Mouse (Mus musculus) ovary, adult 18-20 months (tissue): ENCODE data around the gene Mtrr.

Experiments
- DNase-seq: peaks from one replicate; pipeline ENCODE4 v3.0.0; 2022; ENCODE audit warnings: low spot score, mixed read lengths

The Mtrr gene

GRCm38 (mm10) chr13:68581747-68582516, at the start of gene Mtrr, which contains the start of gene Fastkd3:
Gene Mtrr, minus strand, starts transcription at chr13:68582149.
Gene Fastkd3, plus strand, starts transcription at chr13:68582234.
- peak; percentile 97 for DNase-seq

DNA sequence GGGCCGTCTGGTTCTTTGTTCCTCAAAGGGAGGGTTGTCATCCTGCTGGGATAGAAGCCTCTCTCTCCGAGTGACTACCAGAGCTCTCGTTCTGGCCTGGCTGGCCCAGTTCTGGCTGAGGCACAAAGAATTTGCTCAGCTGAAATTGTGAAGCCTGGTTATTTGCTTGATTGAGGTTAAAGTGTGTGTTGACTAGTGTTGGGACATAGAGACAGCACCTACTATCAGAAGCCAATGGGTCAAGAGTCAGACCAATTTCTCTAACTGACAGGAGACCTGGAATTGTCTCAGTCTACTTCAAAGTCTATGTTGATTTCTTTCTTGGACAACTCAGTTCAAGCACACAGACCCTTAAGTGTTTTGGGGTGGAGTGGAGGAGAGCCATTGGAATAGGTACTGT, 45.1 kb upstream of the Mtrr start:
- DNase-seq: no peak

DNA sequence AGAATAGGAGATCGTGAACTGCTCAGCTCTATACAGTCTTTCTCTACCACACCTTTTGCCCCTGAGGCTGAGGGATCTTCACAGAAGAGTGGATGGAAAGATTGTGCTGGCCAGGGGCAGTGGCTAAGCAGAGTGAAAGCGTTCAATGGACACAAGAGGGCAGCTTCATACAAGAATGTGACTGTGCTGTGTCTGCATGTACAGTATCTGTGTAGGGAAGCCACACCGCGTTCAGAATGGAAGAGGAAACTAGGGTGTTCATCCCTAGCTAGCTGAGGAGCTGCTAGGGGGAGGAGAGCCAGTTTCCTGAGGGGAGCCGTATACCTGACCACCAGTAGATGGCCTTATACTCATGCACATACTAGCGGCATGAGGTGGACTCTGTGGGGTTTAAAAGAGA, 40.8 kb upstream of the Mtrr start:
- no peak for DNase-seq

DNA sequence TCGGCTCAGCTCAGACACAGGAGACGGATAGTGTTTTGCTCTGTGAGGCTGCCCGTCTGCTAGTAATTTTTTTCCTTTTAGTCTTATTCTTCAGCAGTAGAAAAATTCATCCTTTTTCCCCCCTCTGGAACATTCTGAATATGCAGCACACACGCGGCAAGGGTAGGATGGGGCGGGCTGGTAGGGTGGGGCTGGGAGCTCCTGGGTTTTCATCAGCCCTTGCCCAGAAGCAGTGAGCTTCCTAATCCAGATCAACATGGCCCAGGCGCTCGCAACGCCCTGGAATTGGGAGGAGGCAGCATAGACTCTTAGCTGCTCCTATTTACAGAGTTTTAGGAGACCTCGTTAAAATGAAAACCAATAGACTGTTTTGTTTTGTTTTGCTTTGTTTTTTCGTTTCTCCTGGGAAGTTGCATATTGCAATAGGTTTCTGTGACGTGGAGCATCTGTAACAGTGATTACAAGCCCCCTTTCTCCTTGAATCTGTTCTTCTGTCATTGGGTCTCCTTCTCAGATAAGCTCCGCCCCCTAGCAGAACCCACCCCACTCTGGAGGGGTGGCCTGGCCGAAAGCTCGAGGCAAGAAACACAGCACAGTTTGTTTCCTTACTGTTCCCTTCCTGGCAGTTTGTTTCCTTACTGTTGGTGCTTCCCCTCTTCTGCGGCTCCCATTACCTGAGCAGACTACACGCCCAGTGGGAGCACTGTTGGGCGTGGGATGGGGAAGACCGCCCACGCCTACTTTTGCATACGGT, 25.9 kb upstream of the Mtrr start:
- DNase-seq: no peak

GRCm38 (mm10) chr13:68605689-68606126, 23.8 kb upstream of the Mtrr start:
- peak; percentile 46 for DNase-seq

- DNase-seq: peak; percentile 17
Measured at GRCm38 (mm10) chr13:68603085-68603484, 21.1 kb upstream of the Mtrr start.

DNA sequence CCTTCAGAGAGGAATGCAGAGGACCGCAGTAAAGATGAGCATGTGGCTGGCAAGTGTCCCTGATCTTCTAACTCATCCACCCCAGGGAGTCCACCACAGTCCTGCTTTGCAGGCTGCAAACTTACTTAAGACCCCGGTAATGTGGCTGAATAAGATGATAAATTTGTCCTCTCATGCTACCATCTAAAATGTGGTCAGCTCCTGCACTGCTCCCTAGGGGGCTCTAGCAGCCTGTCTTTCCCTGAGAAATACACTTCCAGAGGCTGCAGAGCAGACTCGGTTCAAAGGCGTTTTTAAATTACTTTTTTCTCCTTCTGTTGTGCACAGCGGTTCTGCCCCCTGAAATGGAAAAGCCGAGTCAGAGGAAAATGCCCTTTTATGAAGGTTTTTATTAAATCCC, 19.2 kb upstream of the Mtrr start:
- no peak for DNase-seq

DNA sequence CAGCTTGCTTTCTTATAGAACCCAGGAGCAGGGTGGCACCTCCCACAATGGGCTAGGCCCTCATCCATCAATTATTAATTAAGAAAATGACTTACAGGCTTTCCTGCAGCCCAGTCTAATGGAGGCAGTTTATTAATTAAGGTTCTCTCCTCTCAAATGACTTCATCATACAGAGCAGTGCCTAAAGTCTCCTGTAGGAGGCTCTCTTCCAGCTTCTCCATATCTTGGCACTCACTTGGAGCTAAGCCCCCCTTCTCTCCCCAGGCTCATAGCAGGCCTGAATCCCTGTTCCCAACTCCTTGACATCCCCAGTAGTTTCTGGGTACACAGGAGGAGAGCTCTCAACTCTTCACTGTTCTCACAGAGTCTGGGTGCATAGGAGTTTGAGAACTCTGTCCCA, 17.0 kb upstream of the Mtrr start:
- no peak for DNase-seq

GRCm38 (mm10) chr13:68597667-68598066, 15.7 kb upstream of the Mtrr start:
- DNase-seq: no peak

DNA sequence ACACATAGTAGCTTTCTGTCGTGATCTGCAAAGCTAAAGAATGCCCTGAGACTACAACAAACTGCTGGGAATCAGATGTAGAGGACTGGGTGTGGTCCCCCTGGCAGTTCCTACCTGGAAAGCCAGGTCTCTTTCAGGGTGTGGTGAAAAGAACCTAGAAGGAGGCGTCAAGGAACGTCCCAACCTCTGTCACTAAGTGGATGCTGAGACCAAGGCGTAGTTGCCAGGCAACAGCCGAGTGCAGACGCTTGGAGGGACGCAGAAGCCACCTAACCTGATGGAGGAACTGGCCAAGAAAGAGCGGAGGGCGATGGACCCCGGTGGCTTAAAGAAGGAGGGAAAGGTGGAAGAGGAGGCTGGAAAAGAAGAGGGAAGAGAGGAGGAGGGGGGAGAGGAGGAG, 15.2 kb upstream of the Mtrr start, which contains the start of gene 1700001L19Rik:
TSS of gene 1700001L19Rik (plus strand) at position 223 of the 400 bp plus-strand sequence.
- no peak for DNase-seq

GRCm38 (mm10) chr13:68593797-68594196, 11.8 kb upstream of the Mtrr start:
- DNase-seq: no peak

DNA sequence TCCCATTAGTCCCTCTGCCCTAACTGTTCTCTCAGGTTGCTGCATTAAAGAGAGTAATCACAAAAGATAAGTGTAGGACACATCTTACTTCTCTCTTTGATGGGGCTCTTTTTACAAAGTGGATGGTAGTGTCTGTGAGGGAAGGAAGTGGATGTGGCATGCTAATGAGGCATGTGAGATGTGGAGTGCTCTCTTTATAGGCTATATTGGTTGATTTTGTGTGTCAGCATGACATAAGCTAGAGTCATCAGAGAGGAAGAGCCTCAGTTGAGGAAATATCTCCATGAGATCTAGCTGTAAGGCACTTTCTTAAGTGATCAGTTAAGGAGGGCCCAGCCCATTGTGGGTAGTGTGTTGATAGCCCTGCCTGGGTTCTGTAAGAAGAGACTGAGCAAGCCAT, 6.4 kb upstream of the Mtrr start:
- DNase-seq: no peak

GRCm38 (mm10) chr13:68585441-68585840, 3.5 kb upstream of the Mtrr start:
- DNase-seq: no peak

DNA sequence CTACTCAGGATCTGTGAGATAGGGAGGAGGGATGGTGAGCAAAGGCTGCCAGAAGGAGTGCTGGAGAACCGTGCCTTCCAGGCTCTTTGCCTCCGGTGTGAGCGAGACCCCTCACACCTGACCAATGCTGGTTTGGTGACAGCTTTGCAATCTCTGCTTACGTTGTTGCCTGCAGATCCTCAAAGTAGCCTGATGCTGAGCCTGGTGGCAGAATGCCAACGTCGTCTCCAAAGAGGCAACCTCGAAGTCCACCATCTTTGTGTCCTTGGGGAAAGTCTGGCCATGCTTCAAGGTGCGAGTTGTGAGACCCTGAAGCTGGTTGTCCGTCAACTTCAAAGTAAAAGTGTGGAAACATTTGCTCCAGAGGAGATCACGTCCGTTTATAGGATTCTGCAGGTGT, 2.0 kb upstream of the Mtrr start:
- DNase-seq: no peak

DNA sequence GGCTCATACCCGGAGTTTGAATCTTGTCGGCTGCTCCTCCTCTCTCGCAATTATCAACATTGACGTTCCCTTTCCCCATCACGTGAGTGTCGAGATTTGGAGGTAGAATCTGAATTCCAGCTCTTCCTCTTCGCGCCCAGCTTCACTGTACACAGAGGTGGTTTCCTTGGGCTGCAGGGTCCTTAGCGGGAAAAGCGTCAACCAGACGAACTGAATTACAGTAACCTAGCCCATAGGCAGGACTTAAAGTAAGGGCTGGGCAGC, 500 bp upstream of the Mtrr start:
- no peak for DNase-seq

GRCm38 (mm10) chr13:68581086-68581740, 736 bp downstream of the Mtrr start:
- DNase-seq: no peak

DNA sequence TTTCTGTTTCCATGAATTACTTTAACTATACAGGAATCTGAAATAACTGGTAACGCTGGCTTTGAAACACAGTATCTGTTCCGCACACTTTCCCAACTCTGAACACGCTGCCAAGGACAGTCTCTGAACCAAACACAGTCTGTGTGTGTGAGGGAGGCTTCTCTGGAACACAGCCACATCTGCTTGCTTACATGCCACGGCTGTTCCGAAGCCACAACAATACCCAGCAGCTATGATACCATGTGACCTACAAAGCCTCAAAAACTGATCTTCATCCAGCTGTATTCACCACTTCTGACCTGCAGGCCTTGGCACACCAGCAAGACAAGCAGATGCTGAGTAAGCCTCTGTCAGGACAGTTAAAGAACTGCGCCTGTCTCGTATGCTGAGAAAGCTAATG, 4.0 kb downstream of the Mtrr start:
- DNase-seq: peak; percentile 91

GRCm38 (mm10) chr13:68574398-68574797, 7.6 kb downstream of the Mtrr start:
- no peak for DNase-seq

DNA sequence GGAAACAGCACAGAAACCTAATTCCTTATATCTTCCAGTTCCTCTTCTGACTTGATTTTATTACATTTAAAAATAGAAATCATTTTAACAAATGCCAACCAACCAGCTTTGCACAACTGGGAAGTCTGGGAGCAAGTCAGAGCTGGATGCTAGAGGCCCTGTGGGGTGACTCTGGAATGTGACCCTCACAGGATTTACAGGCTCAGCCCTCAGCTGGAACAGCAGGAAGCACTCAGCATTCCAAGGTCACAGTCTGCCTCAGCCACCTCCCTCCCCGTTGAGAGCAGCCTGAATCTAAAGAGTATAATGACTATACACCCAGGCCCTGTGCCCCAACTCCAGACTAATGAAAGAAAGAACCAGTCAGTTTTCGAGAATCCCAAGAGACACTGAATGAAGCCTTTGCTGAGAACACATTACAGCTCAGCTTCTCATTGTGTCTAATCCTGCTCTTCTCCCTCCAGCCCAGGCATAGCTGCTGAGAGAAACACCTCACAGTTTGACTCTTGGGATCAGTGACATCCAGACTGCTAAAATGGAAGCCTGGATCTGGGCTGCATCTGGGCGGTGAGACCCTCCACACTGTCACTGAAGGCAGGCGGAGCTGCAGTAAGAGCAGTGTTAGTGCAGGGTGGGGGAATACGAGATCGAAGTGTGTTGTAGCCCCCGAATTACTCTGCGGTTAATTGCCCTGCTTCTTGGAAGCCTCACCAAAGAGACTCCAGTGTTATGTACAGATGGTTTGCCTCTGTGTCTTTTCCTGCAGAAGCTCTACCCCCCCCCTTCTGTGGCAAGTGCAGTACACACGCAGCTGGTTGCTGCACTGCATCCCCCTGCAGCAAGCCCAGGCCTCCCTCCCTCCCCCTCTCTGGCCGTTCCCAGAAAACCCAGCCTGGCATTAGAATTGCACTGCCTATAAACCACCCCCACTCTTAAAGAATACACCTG, 8.7 kb downstream of the Mtrr start:
- peak; percentile 38 for DNase-seq

- no peak for DNase-seq
Measured at GRCm38 (mm10) chr13:68572247-68572646, 9.7 kb downstream of the Mtrr start.

DNA sequence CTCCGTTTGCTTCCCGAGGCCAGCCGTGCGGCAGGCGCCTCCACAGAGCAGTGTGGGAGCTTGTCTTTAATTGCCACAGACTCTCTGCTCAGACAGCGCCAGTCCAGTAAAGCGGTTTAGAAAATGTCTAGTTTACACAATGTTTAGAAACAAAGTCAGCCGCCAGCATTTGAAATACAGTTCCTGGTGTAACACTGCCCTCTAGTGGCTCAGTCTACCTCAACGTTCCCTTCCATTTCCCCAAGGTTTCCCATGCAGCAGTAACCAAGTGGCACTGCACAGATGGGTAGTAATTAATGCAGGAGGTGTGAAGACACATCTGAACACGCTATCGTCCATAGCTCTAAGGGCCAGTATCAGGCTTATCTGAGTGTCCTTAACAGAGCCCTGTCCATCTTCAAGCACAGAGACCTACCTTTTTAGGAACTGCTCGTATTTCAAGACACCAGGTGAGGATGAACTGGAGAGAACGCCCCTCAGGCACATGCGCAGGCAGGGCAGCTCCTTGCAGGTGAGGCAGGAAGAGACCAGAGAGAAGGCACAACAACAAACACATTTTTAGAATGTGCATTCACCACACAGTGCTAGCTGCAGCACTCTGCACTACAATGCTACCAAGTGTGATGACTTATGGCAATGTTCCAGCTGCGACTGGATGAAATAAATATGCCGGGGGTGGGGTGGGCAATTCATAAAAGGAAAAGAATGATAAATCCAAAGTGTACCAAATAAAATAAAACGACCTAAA, 12.2 kb downstream of the Mtrr start:
- peak; percentile 44 for DNase-seq
